Mouse (Mus musculus) forebrain, embryonic 15.5 days (tissue): ENCODE measurements around the gene Nrip1. TPM values are rescaled to one million over a fixed set of nuclear protein-coding genes. Genes with fewer than 3 reads are reported as not detected.

Experiments
- ATAC-seq: fragments of 200-750 bp; cut with Nextera tagmentation; replicated peaks from 2 replicates; pipeline ENCODE4 v1.8.0; 2017; ENCODE audit warnings: mild to moderate bottlenecking, moderate TSS enrichment, moderate library complexity
- H3K27ac ChIP-seq: fragments of 300-500 bp; sonication (generic); replicated peaks from 2 replicates; pipeline ENCODE4 v1.5.1; 2015; ENCODE audit warnings: mild to moderate bottlenecking, inconsistent platforms
- H3K27me3 ChIP-seq: fragments of 300-500 bp; sonication (generic); 2 replicates; pipeline ENCODE4 v1.6.1; 2015; ENCODE audit warnings: inconsistent platforms
- H3K36me3 ChIP-seq: fragments of 300-500 bp; sonication (generic); 2 replicates; pipeline ENCODE4 v1.6.1; 2015; ENCODE audit warnings: mild to moderate bottlenecking, inconsistent platforms
- H3K4me1 ChIP-seq: fragments of 300-500 bp; sonication (generic); 2 replicates; pipeline ENCODE4 v1.6.1; 2015; ENCODE audit warnings: inconsistent platforms
- H3K4me2 ChIP-seq: fragments of 300-500 bp; sonication (generic); replicated peaks from 2 replicates; pipeline ENCODE4 v1.6.1; 2015; ENCODE audit warnings: mild to moderate bottlenecking, inconsistent platforms
- H3K4me3 ChIP-seq: fragments of 300-500 bp; sonication (generic); 2 replicates; pipeline ENCODE4 v1.5.1; 2015; ENCODE audit warnings: mild to moderate bottlenecking, inconsistent platforms
- H3K9ac ChIP-seq: fragments of 300-500 bp; sonication (generic); replicated peaks from 2 replicates; pipeline ENCODE4 v1.6.1; 2015; ENCODE audit warnings: mild to moderate bottlenecking, inconsistent platforms
- H3K9me3 ChIP-seq: fragments of 300-500 bp; sonication (generic); 2 replicates; pipeline ENCODE4 v1.6.1; 2016; ENCODE audit warnings: inconsistent platforms
- WGBS: fragments of 180-500 bp; shearing (Covaris S2); methylation state at CpG from one replicate; pipeline ENCODE4 v1.1.7; 2015; ENCODE audit warnings: mixed read lengths; 5-methylcytosine and 5-hydroxymethylcytosine counted together
- polyA plus RNA-seq: library from polyadenylated mRNA; unstranded; fragments of >200 nt; fragmentation: Nextera tagmentation; extraction: Ambion mirVana; gene quantifications from 2 replicates; pipeline ENCODE4 v1.2.1, GENCODE M21; 2015

Nrip1 gene
- polyA plus RNA-seq, 1 experiment from 2014 or later: 41.4 TPM

GRCm38 (mm10) chr16:76283796-76284195, 89.8 kb downstream of the Nrip1 start:
- no peaks in the 10 kb centered on the region for H3K4me1 ChIP-seq
- no peaks in the 10 kb centered on the region for H3K9me3 ChIP-seq
- H3K27me3 ChIP-seq: no peaks in the 10 kb centered on the region
- H3K4me3 ChIP-seq: no peak overlapping the region
- no peak overlapping the region for H3K27ac ChIP-seq
- no peak overlapping the region for H3K9ac ChIP-seq
- WGBS: 57% methylated on average over 3 of the region's 3 CpGs
- H3K36me3 ChIP-seq: no peaks in the 10 kb centered on the region
- H3K4me2 ChIP-seq: no peak overlapping the region
- ATAC-seq: no peak

- no peak overlapping the region for H3K27ac ChIP-seq
- H3K9ac ChIP-seq: no peak overlapping the region
- H3K4me2 ChIP-seq: no peak overlapping the region
- H3K4me1 ChIP-seq: no peaks in the 10 kb centered on the region
- H3K27me3 ChIP-seq: no peaks in the 10 kb centered on the region
- WGBS: 86% methylated on average over 6 of the region's 6 CpGs
- no peak for ATAC-seq
- no peak overlapping the region for H3K4me3 ChIP-seq
- no peaks in the 10 kb centered on the region for H3K9me3 ChIP-seq
- H3K36me3 ChIP-seq: no peaks in the 10 kb centered on the region
These were observed 91.8 kb downstream of the Nrip1 start for GRCm38 (mm10) chr16:76281850-76282249.

- Histone ChIP-seq H3K36me3 (no peaks in the 10 kb centered on the region), H3K4me1 (no peaks in the 10 kb centered on the region), H3K9ac (no peak overlapping the region), H3K27ac (no peak overlapping the region), H3K4me2 (no peak overlapping the region), H3K9me3 (no peaks in the 10 kb centered on the region), H3K4me3 (no peak overlapping the region), H3K27me3 (no peaks in the 10 kb centered on the region)
- no peak for ATAC-seq
- 91% methylated on average over 8 of the region's 8 CpGs for WGBS
These were observed 93.3 kb downstream of the Nrip1 start for GRCm38 (mm10) chr16:76280365-76280764.

GRCm38 (mm10) chr16:76276271-76276670, 97.4 kb downstream of the Nrip1 start:
- no peaks in the 10 kb centered on the region for H3K9me3 ChIP-seq
- H3K4me2 ChIP-seq: no peak overlapping the region
- H3K27me3 ChIP-seq: no peaks in the 10 kb centered on the region
- no peak overlapping the region for H3K4me3 ChIP-seq
- no peaks in the 10 kb centered on the region for H3K4me1 ChIP-seq
- H3K27ac ChIP-seq: no peak overlapping the region
- ATAC-seq: no peak
- H3K9ac ChIP-seq: no peak overlapping the region
- H3K36me3 ChIP-seq: no peaks in the 10 kb centered on the region
- WGBS: 92% methylated on average over 3 of the region's 3 CpGs

GRCm38 (mm10) chr16:76275584-76275983, 98.0 kb downstream of the Nrip1 start:
- Histone ChIP-seq H3K4me2 (no peak overlapping the region), H3K4me3 (no peak overlapping the region), H3K27me3 (no peaks in the 10 kb centered on the region), H3K9me3 (no peaks in the 10 kb centered on the region), H3K9ac (no peak overlapping the region), H3K36me3 (no peaks in the 10 kb centered on the region), H3K4me1 (no peaks in the 10 kb centered on the region), H3K27ac (no peak overlapping the region)
- no peak for ATAC-seq
- WGBS: 88% methylated on average over 3 of the region's 3 CpGs

- H3K9ac ChIP-seq: no peak overlapping the region
- H3K4me1 ChIP-seq: no peaks in the 10 kb centered on the region
- no peak overlapping the region for H3K4me2 ChIP-seq
- no peak overlapping the region for H3K27ac ChIP-seq
- H3K9me3 ChIP-seq: no peaks in the 10 kb centered on the region
- ATAC-seq: no peak
- H3K36me3 ChIP-seq: no peaks in the 10 kb centered on the region
- H3K27me3 ChIP-seq: no peaks in the 10 kb centered on the region
- WGBS: 79% methylated on average over 7 of the region's 7 CpGs
- no peak overlapping the region for H3K4me3 ChIP-seq
These were observed 98.5 kb downstream of the Nrip1 start for GRCm38 (mm10) chr16:76275166-76275565.

- Histone ChIP-seq H3K9me3 (no peaks in the 10 kb centered on the region), H3K4me1 (no peaks in the 10 kb centered on the region), H3K27ac (no peak overlapping the region), H3K4me3 (no peak overlapping the region), H3K27me3 (no peaks in the 10 kb centered on the region), H3K9ac (no peak overlapping the region), H3K4me2 (no peak overlapping the region), H3K36me3 (no peaks in the 10 kb centered on the region)
- no peak for ATAC-seq
- 88% methylated on average over 9 of the region's 9 CpGs for whole genome bisulfite sequencing
These were observed 106.9 kb downstream of the Nrip1 start for GRCm38 (mm10) chr16:76266635-76267268.

GRCm38 (mm10) chr16:76265874-76266273, 107.8 kb downstream of the Nrip1 start:
- H3K4me3 ChIP-seq: no peak overlapping the region
- H3K36me3 ChIP-seq: no peaks in the 10 kb centered on the region
- H3K9ac ChIP-seq: no peak overlapping the region
- H3K4me2 ChIP-seq: no peak overlapping the region
- no peaks in the 10 kb centered on the region for H3K9me3 ChIP-seq
- no peak overlapping the region for H3K27ac ChIP-seq
- no peak for ATAC-seq
- no peaks in the 10 kb centered on the region for H3K4me1 ChIP-seq
- H3K27me3 ChIP-seq: no peaks in the 10 kb centered on the region
- 14% methylated on average over 2 of the region's 2 CpGs for WGBS

GRCm38 (mm10) chr16:76265301-76265700, 108.3 kb downstream of the Nrip1 start:
- no peak overlapping the region for H3K27ac ChIP-seq
- no peaks in the 10 kb centered on the region for H3K4me1 ChIP-seq
- no peak overlapping the region for H3K9ac ChIP-seq
- no peak overlapping the region for H3K4me2 ChIP-seq
- H3K36me3 ChIP-seq: no peaks in the 10 kb centered on the region
- no peaks in the 10 kb centered on the region for H3K9me3 ChIP-seq
- WGBS: 61% methylated on average over 6 of the region's 6 CpGs
- ATAC-seq: no peak
- no peak overlapping the region for H3K4me3 ChIP-seq
- H3K27me3 ChIP-seq: no peaks in the 10 kb centered on the region

GRCm38 (mm10) chr16:76263393-76263792, 110.2 kb downstream of the Nrip1 start:
- no peak overlapping the region for H3K4me2 ChIP-seq
- H3K27ac ChIP-seq: no peak overlapping the region
- 78% methylated on average over 3 of the region's 4 CpGs for WGBS
- H3K4me3 ChIP-seq: no peak overlapping the region
- H3K27me3 ChIP-seq: no peaks in the 10 kb centered on the region
- H3K36me3 ChIP-seq: no peaks in the 10 kb centered on the region
- no peak for ATAC-seq
- no peaks in the 10 kb centered on the region for H3K9me3 ChIP-seq
- no peak overlapping the region for H3K9ac ChIP-seq
- H3K4me1 ChIP-seq: no peaks in the 10 kb centered on the region

- Histone ChIP-seq H3K4me1 (no peaks in the 10 kb centered on the region), H3K27me3 (no peaks in the 10 kb centered on the region), H3K9me3 (no peaks in the 10 kb centered on the region), H3K4me2 (no peak overlapping the region), H3K36me3 (no peaks in the 10 kb centered on the region), H3K9ac (no peak overlapping the region), H3K4me3 (no peak overlapping the region), H3K27ac (no peak overlapping the region)
- 71% methylated on average over 6 of the region's 6 CpGs for WGBS
- no peak for ATAC-seq
These were observed 113.3 kb downstream of the Nrip1 start for GRCm38 (mm10) chr16:76260296-76260695.

- H3K4me2 ChIP-seq: no peak overlapping the region
These were observed 121.8 kb downstream of the Nrip1 start for GRCm38 (mm10) chr16:76251826-76252225.

GRCm38 (mm10) chr16:76249345-76250091, 124.1 kb downstream of the Nrip1 start:
- H3K9ac ChIP-seq: no peak overlapping the region
- WGBS: 87% methylated on average over 18 of the region's 18 CpGs
- no peak overlapping the region for H3K4me2 ChIP-seq
- no peaks in the 10 kb centered on the region for H3K4me1 ChIP-seq
- H3K36me3 ChIP-seq: no peaks in the 10 kb centered on the region
- no peak overlapping the region for H3K4me3 ChIP-seq
- no peak for ATAC-seq
- no peak overlapping the region for H3K27ac ChIP-seq
- H3K27me3 ChIP-seq: no peaks in the 10 kb centered on the region
- H3K9me3 ChIP-seq: no peaks in the 10 kb centered on the region

More at GRCm38 (mm10) chr16:76251826-76252225, 121.8 kb downstream of the Nrip1 start:
- Histone ChIP-seq H3K27me3 (no peaks in the 10 kb centered on the region), H3K4me1 (no peaks in the 10 kb centered on the region), H3K36me3 (no peaks in the 10 kb centered on the region), H3K27ac (no peak overlapping the region), H3K4me3 (no peak overlapping the region), H3K9me3 (no peaks in the 10 kb centered on the region), H3K9ac (no peak overlapping the region)
- 85% methylated on average over 10 of the region's 10 CpGs for WGBS
- no peak for ATAC-seq
